In genomic region chr4:31965208-31965607, GRCm38 (mm10) we compare ENCODE assay signal across 10 mouse cellular contexts. TPM values are rescaled to one million over a fixed set of nuclear protein-coding genes. Genes with fewer than 3 reads are reported as not detected.
DNase-seq lines count a peak whose midpoint lies in the region; ATAC-seq and TF ChIP-seq lines count a peak whose summit lies in the region.
"Had no signal": no experiment of that assay in that cellular context is flagged by ENCODE, and none has a peak within 500 bp of the region (broad histone marks: within the 10 kb centered on the region; RNA-seq: fewer than 3 reads in every experiment).

No protein-coding gene starts in this region.

- no peak for ATAC-seq in heart, embryonic 12.5 days (ENCODE audit: insufficient number of reproducible peaks, low FRiP score)
- no peak for ATAC-seq in liver, postnatal 0 days

- no peak for TF ChIP-seq POLR2A in CH12.LX (IDR thresholded peaks at IDR 0.05; ENCODE audit: low read depth, low read length)
- TF ChIP-seq POLR2A in thymus, adult 2 months (IDR thresholded peaks at IDR 0.05; ENCODE audit: control insufficient read depth, extremely low read depth, insufficient read depth, low read length, poor library complexity): no peak

- peak overlapping the region; percentile 89 for H3K4me2 ChIP-seq in heart, embryonic 12.5 days
- peak overlapping the region; percentile 77 for H3K4me2 ChIP-seq in CH12.LX (ENCODE audit: insufficient read depth, low read depth, poor library complexity, severe bottlenecking)
- H3K4me2 ChIP-seq in liver, postnatal 0 days (ENCODE audit: low read depth, low read length): peak overlapping the region; percentile 95

- no peak for TF ChIP-seq CTCF in CH12.LX (conservative IDR thresholded peaks at IDR 0.05 in 1 of 2, IDR thresholded peaks at IDR 0.05 in 1 of 2; ENCODE audit: low read depth in 2 of 2, low read length in 2 of 2)
- no peak for TF ChIP-seq CTCF in liver, postnatal 0 days (IDR thresholded peaks at IDR 0.05; ENCODE audit: low read depth)
- no peak for TF ChIP-seq CTCF in thymus, adult 2 months (IDR thresholded peaks at IDR 0.05; ENCODE audit: borderline replicate concordance, control insufficient read depth, extremely low read depth, insufficient read depth, low read length, poor library complexity)

- intact Hi-C loops in heart, postnatal 10 days (cut with DNase I): no loop called here

- no peaks in the 10 kb centered on the region for H3K27me3 ChIP-seq in heart, embryonic 12.5 days (replicated peaks)
- no peaks in the 10 kb centered on the region for H3K27me3 ChIP-seq in CH12.LX (replicated peaks)
- no peaks in the 10 kb centered on the region for H3K27me3 ChIP-seq in hindbrain, embryonic 10.5 days (ENCODE audit: insufficient read depth, poor library complexity, severe bottlenecking)
- no peaks in the 10 kb centered on the region for H3K27me3 ChIP-seq in liver, postnatal 0 days (ENCODE audit: insufficient read depth, low read length)
- H3K27me3 ChIP-seq in thymus, adult 2 months (ENCODE audit: control insufficient read depth, insufficient read depth, low read length): no peaks in the 10 kb centered on the region

- H3K4me1 ChIP-seq in heart, embryonic 12.5 days (replicated peaks): peaks cover 30% of the 10 kb centered on the region
- peaks cover 5 to 49% of the 10 kb centered on the region in 2 experiments; a peak in 3 of 4 replicates for H3K4me1 ChIP-seq in CH12.LX (ENCODE audit: control insufficient read depth in 1 of 2, insufficient read depth in 2 of 2)
- H3K4me1 ChIP-seq in hindbrain, embryonic 10.5 days (replicated peaks): peaks cover 26% of the 10 kb centered on the region
- peaks cover 14% of the 10 kb centered on the region for H3K4me1 ChIP-seq in liver, postnatal 0 days (ENCODE audit: insufficient read depth)
- H3K4me1 ChIP-seq in thymus, adult 2 months (replicated peaks; ENCODE audit: control insufficient read depth, insufficient read depth, low read length): no peaks in the 10 kb centered on the region; the same call in 1 of the 2 replicates

- WGBS in heart, embryonic 12.5 days: 30% methylated on average over 2 of the region's 2 CpGs
- 60% methylated on average over 2 of the region's 2 CpGs for WGBS in hindbrain, embryonic 10.5 days
- 39% methylated on average over 2 of the region's 2 CpGs for WGBS in liver, postnatal 0 days (ENCODE audit: insufficient replicate concordance)
- WGBS in thymus, adult 2 months: 37% methylated on average over 2 of the region's 2 CpGs

- peaks cover 38% of the 10 kb centered on the region for H3K79me2 ChIP-seq in CH12.LX (replicated peaks; ENCODE audit: control insufficient read depth, extremely low read depth, insufficient read depth, poor library complexity, severe bottlenecking)

- H3K4me3 ChIP-seq in heart, embryonic 12.5 days: peak overlapping the region; percentile 91
- peak overlapping the region in 2 of 3 experiments; percentile 77 to 89 for H3K4me3 ChIP-seq in CH12.LX (replicated peaks in 1 of 3; ENCODE audit: low read depth in 2 of 3, low read length in 2 of 3, poor library complexity in 1 of 3)
- H3K4me3 ChIP-seq in hindbrain, embryonic 10.5 days: peak overlapping the region; percentile 76
- H3K4me3 ChIP-seq in liver, postnatal 0 days (ENCODE audit: low read depth, low read length): peak overlapping the region; percentile 87
- no peak overlapping the region for H3K4me3 ChIP-seq in thymus, adult 2 months (ENCODE audit: control insufficient read depth, insufficient read depth, low read length)

- in situ Hi-C loops in CH12.LX (cut with MboI; ENCODE audit: low pct_ligation_motif_present, low pct_unique_long_range_greater_than_20kb, low sequenced_read_pairs): no loop called here

- H3K9me3 ChIP-seq in heart, embryonic 12.5 days (replicated peaks): no peaks in the 10 kb centered on the region
- H3K9me3 ChIP-seq in CH12.LX (replicated peaks; ENCODE audit: low read length): no peaks in the 10 kb centered on the region
- H3K9me3 ChIP-seq in hindbrain, embryonic 10.5 days: no peaks in the 10 kb centered on the region
- no peaks in the 10 kb centered on the region for H3K9me3 ChIP-seq in liver, postnatal 0 days (ENCODE audit: low read length)

- no peak for TF ChIP-seq RAD21 in CH12.LX (IDR thresholded peaks at IDR 0.05; ENCODE audit: low read depth, low read length)

- no peak for TF ChIP-seq EP300 in CH12.LX (IDR thresholded peaks at IDR 0.05; ENCODE audit: low read length)
- TF ChIP-seq EP300 in liver, postnatal 0 days (IDR thresholded peaks at IDR 0.05; ENCODE audit: low read depth): no peak

- peak overlapping the region; percentile 58; the same call in 1 of the 2 replicates for H3K9ac ChIP-seq in heart, embryonic 12.5 days
- H3K9ac ChIP-seq in CH12.LX (ENCODE audit: insufficient read depth, low read depth): peak overlapping the region; percentile 81
- 0 out of 2 replicates have a peak overlapping the region, but pooled peaks have one; percentile 92 for H3K9ac ChIP-seq in liver, postnatal 0 days (replicated peaks)

- no peak overlapping the region for H3K27ac ChIP-seq in heart, embryonic 12.5 days (ENCODE audit: poor library complexity, severe bottlenecking)
- H3K27ac ChIP-seq in CH12.LX (ENCODE audit: insufficient read depth, low read depth): no peak overlapping the region
- no peak overlapping the region for H3K27ac ChIP-seq in hindbrain, embryonic 10.5 days
- H3K27ac ChIP-seq in liver, postnatal 0 days (ENCODE audit: low read depth): no peak overlapping the region
- no peak overlapping the region for H3K27ac ChIP-seq in thymus, adult 2 months (ENCODE audit: control insufficient read depth, insufficient read depth, low read length)

- dilution Hi-C loops in CH12.LX (cut with MboI; ENCODE audit: extremely low pct_ligation_motif_present, extremely low pct_unique_long_range_greater_than_20kb, low sequenced_read_pairs): no loop called here

- H3K36me3 ChIP-seq in heart, embryonic 12.5 days: peaks cover 5% of the 10 kb centered on the region; the same call in 1 of the 2 replicates
- H3K36me3 ChIP-seq in CH12.LX (replicated peaks in 1 of 2; ENCODE audit: control insufficient read depth in 1 of 2, insufficient read depth in 1 of 2, low read length in 1 of 2): peaks cover 0 to 19% of the 10 kb centered on the region in 2 experiments
- no peaks in the 10 kb centered on the region for H3K36me3 ChIP-seq in hindbrain, embryonic 10.5 days
- H3K36me3 ChIP-seq in liver, postnatal 0 days (replicated peaks; ENCODE audit: insufficient read depth, low read length): no peaks in the 10 kb centered on the region; the same call in 1 of the 2 replicates
- H3K36me3 ChIP-seq in thymus, adult 2 months (ENCODE audit: control insufficient read depth, insufficient read depth, low read length): no peaks in the 10 kb centered on the region

- no peak for DNase-seq in heart, postnatal 10 days
- DNase-seq in CH12.LX (ENCODE audit: extremely low read depth): no peak
- no peak for DNase-seq in hindbrain, embryonic 10.5 days (ENCODE audit: low spot score)
- no peak for DNase-seq in liver, postnatal 0 days
- no peak for DNase-seq in thymus, adult 2 months
- DNase-seq in spleen, postnatal 14 days (ENCODE audit: low spot score in 2 of 2): no peak
- DNase-seq in urinary bladder, postnatal 4 days (ENCODE audit: low spot score in 2 of 2): no peak
- DNase-seq: cerebellum, adult 9-11 months; kidney, adult 8-10 months had no signal

TF ChIP-seq in CH12.LX, 34 proteins besides CTCF, POLR2A, EP300 and RAD21:
- TF ChIP-seq TBP (conservative IDR thresholded peaks at IDR 0.05; ENCODE audit: low read depth, low read length) (no peak), MEF2A (IDR thresholded peaks at IDR 0.05; ENCODE audit: borderline replicate concordance, low read depth, low read length) (no peak), MAX (IDR thresholded peaks at IDR 0.05; ENCODE audit: low read length) (no peak), GABPA (IDR thresholded peaks at IDR 0.05; ENCODE audit: insufficient replicate concordance, low read depth, low read length) (no peak), ZNF384 (IDR thresholded peaks at IDR 0.05; ENCODE audit: low read depth, low read length) (no peak), MAFK (IDR thresholded peaks at IDR 0.05; ENCODE audit: insufficient replicate concordance, low read length) (no peak), NELFE (IDR thresholded peaks at IDR 0.05; ENCODE audit: low read depth, low read length) (no peak), ZMIZ1 (IDR thresholded peaks at IDR 0.05; ENCODE audit: low read depth, low read length) (no peak), ELF1 (IDR thresholded peaks at IDR 0.05; ENCODE audit: low read depth, low read length) (no peak), NRF1 (IDR thresholded peaks at IDR 0.05; ENCODE audit: low read depth, low read length) (no peak), HCFC1 (IDR thresholded peaks at IDR 0.05; ENCODE audit: low read depth, low read length) (no peak)
TF ChIP-seq in CH12.LX: peak in this region for 0.

RNA-seq across cellular contexts. Expression of gene Map3k7, which starts 1.3 kb away (rescaled TPM):
- polyA plus RNA-seq in heart, embryonic 12.5 days (2016; fragmentation: Nextera tagmentation; extraction: Ambion mirVana): 41.8 and 44.6 TPM in 2 replicates
- total RNA-seq in heart, postnatal 10 days (2021): 10 to 100 TPM; 55.5 to 60.5 TPM
- total RNA-seq in CH12.LX (2012; rRNA removed) (41.7 and 49.1 TPM in 2 replicates), CH12.LX (2014; rRNA removed) (43.9 and 47.7 TPM in 2 replicates)
- 63.0 and 63.7 TPM in 2 replicates for polyA plus RNA-seq in CH12.LX (2012; ENCODE audit: insufficient read length, low read depth)
- polyA plus RNA-seq in hindbrain, embryonic 10.5 days (2016; fragmentation: Nextera tagmentation; extraction: Ambion mirVana): 40.3 and 44.3 TPM in 2 replicates
- polyA plus RNA-seq in liver, postnatal 0 days (2015; fragmentation: Nextera tagmentation; extraction: Ambion mirVana): 7.6 and 8.0 TPM in 2 replicates
- polyA plus RNA-seq in thymus, adult 2 months (2012; rRNA removed): 74.2 and 74.5 TPM in 2 replicates
